Mouse (Mus musculus): ENCODE results near the gene Akap2.

The Akap2 gene

GRCm38 (mm10) chr4:57717354-57717753, at the start of gene Akap2:
Gene Akap2, plus strand, starts transcription at chr4:57717657.
- no peak for DNase-seq (ENCODE audit: low spot score)

- DNase-seq (ENCODE audit: low spot score) = no peak
Observed at GRCm38 (mm10) chr4:57670813-57671469, 46.5 kb upstream of the Akap2 start.

GRCm38 (mm10) chr4:57672541-57672940, 44.9 kb upstream of the Akap2 start:
- no peak for DNase-seq (ENCODE audit: low spot score)

GRCm38 (mm10) chr4:57672996-57673906, 44.2 kb upstream of the Akap2 start:
- DNase-seq (ENCODE audit: low spot score) = no peak

- DNase-seq (ENCODE audit: low spot score) = no peak
Observed at GRCm38 (mm10) chr4:57674351-57674750, 43.1 kb upstream of the Akap2 start.

GRCm38 (mm10) chr4:57675387-57675786, 42.1 kb upstream of the Akap2 start:
- no peak for DNase-seq (ENCODE audit: low spot score)

- no peak for DNase-seq (ENCODE audit: low spot score)
Observed at GRCm38 (mm10) chr4:57677916-57678315, 39.5 kb upstream of the Akap2 start.

GRCm38 (mm10) chr4:57678991-57679457, 38.4 kb upstream of the Akap2 start:
- DNase-seq (ENCODE audit: low spot score) = no peak

- DNase-seq (ENCODE audit: low spot score) = no peak
Observed at GRCm38 (mm10) chr4:57680186-57680585, 37.3 kb upstream of the Akap2 start.

- no peak for DNase-seq (ENCODE audit: low spot score)
Observed at GRCm38 (mm10) chr4:57681511-57681910, 35.9 kb upstream of the Akap2 start.

GRCm38 (mm10) chr4:57682341-57682740, 35.1 kb upstream of the Akap2 start:
- DNase-seq (ENCODE audit: low spot score) = no peak

- DNase-seq (ENCODE audit: low spot score) = no peak
Observed at GRCm38 (mm10) chr4:57682944-57683343, 34.5 kb upstream of the Akap2 start.

- no peak for DNase-seq (ENCODE audit: low spot score)
Observed at GRCm38 (mm10) chr4:57684676-57685215, 32.7 kb upstream of the Akap2 start.

GRCm38 (mm10) chr4:57686736-57687135, 30.7 kb upstream of the Akap2 start:
- no peak for DNase-seq (ENCODE audit: low spot score)

GRCm38 (mm10) chr4:57687583-57687982, 29.9 kb upstream of the Akap2 start:
- no peak for DNase-seq (ENCODE audit: low spot score)

- DNase-seq (ENCODE audit: low spot score) = no peak
Observed at GRCm38 (mm10) chr4:57688131-57688530, 29.3 kb upstream of the Akap2 start.

GRCm38 (mm10) chr4:57690001-57690400, 27.5 kb upstream of the Akap2 start:
- DNase-seq (ENCODE audit: low spot score) = no peak

- no peak for DNase-seq (ENCODE audit: low spot score)
Observed at GRCm38 (mm10) chr4:57690805-57691204, 26.7 kb upstream of the Akap2 start.

- no peak for DNase-seq (ENCODE audit: low spot score)
Observed at GRCm38 (mm10) chr4:57694356-57695136, 22.9 kb upstream of the Akap2 start.

- no peak for DNase-seq (ENCODE audit: low spot score)
Observed at GRCm38 (mm10) chr4:57696955-57697354, 20.5 kb upstream of the Akap2 start.

- DNase-seq (ENCODE audit: low spot score) = no peak
Observed at GRCm38 (mm10) chr4:57697918-57698611, 19.4 kb upstream of the Akap2 start.
